Mouse (Mus musculus): ENCODE data around the gene Gm12695. TPM values are rescaled to one million over a fixed set of nuclear protein-coding genes. Genes with fewer than 3 reads are reported as not detected.

The Gm12695 gene
- total and polyA plus RNA-seq, 2 experiments: not detected

GRCm38 (mm10) chr4:96740472-96740871 lies 44.5 kb downstream of the Gm12695 start:
- TF ChIP-seq CTCF (IDR thresholded peaks at IDR 0.05; ENCODE audit: low read depth, low read length) (no peak), POLR2A (IDR thresholded peaks at IDR 0.05; ENCODE audit: extremely low read depth, insufficient read depth, low read length) (no peak)
- H3K79me2 ChIP-seq (ENCODE audit: control insufficient read depth, insufficient read depth, low read length): no peaks in the 10 kb centered on the region
- no peak for DNase-seq (ENCODE audit: extremely low read depth, low read depth, low spot score)
- H3K36me3 ChIP-seq (ENCODE audit: control insufficient read depth, insufficient read depth, low read length): no peaks in the 10 kb centered on the region
- no peak overlapping the region for H3K9ac ChIP-seq (ENCODE audit: low read depth, low read length)
- no peak overlapping the region for H3K27ac ChIP-seq (replicated peaks; ENCODE audit: insufficient read depth, low read depth, low read length)
- WGBS: 84% methylated on average over 3 of the region's 3 CpGs
- no peak overlapping the region for H3K4me3 ChIP-seq (ENCODE audit: insufficient read depth, low read depth, low read length)
- no peaks in the 10 kb centered on the region for H3K4me1 ChIP-seq (ENCODE audit: control insufficient read depth, insufficient read depth, low read length)
- no peaks in the 10 kb centered on the region for H3K27me3 ChIP-seq (ENCODE audit: control insufficient read depth, insufficient read depth, low read length)

GRCm38 (mm10) chr4:96729256-96729655 lies 55.7 kb downstream of the Gm12695 start:
- H3K27ac ChIP-seq (replicated peaks; ENCODE audit: insufficient read depth, low read depth, low read length): no peak overlapping the region
- no peaks in the 10 kb centered on the region for H3K36me3 ChIP-seq (ENCODE audit: control insufficient read depth, insufficient read depth, low read length)
- H3K27me3 ChIP-seq (ENCODE audit: control insufficient read depth, insufficient read depth, low read length): no peaks in the 10 kb centered on the region
- no peak overlapping the region for H3K4me3 ChIP-seq (ENCODE audit: insufficient read depth, low read depth, low read length)
- H3K4me1 ChIP-seq (ENCODE audit: control insufficient read depth, insufficient read depth, low read length): no peaks in the 10 kb centered on the region
- DNase-seq (ENCODE audit: extremely low read depth, low read depth, low spot score): no peak
- TF ChIP-seq CTCF (IDR thresholded peaks at IDR 0.05; ENCODE audit: low read depth, low read length): no peak
- TF ChIP-seq POLR2A (IDR thresholded peaks at IDR 0.05; ENCODE audit: extremely low read depth, insufficient read depth, low read length): no peak
- no peak overlapping the region for H3K9ac ChIP-seq (ENCODE audit: low read depth, low read length)
- H3K79me2 ChIP-seq (ENCODE audit: control insufficient read depth, insufficient read depth, low read length): no peaks in the 10 kb centered on the region
- WGBS: 75% methylated on average over 4 of the region's 4 CpGs

GRCm38 (mm10) chr4:96728211-96728610 lies 56.8 kb downstream of the Gm12695 start:
- 66% methylated on average over 3 of the region's 3 CpGs for WGBS
- H3K36me3 ChIP-seq (ENCODE audit: control insufficient read depth, insufficient read depth, low read length): no peaks in the 10 kb centered on the region
- H3K9ac ChIP-seq (ENCODE audit: low read depth, low read length): no peak overlapping the region
- TF ChIP-seq POLR2A (IDR thresholded peaks at IDR 0.05; ENCODE audit: extremely low read depth, insufficient read depth, low read length): no peak
- no peak for TF ChIP-seq CTCF (IDR thresholded peaks at IDR 0.05; ENCODE audit: low read depth, low read length)
- DNase-seq (ENCODE audit: extremely low read depth, low read depth, low spot score): no peak
- no peak overlapping the region for H3K4me3 ChIP-seq (ENCODE audit: insufficient read depth, low read depth, low read length)
- no peak overlapping the region for H3K27ac ChIP-seq (replicated peaks; ENCODE audit: insufficient read depth, low read depth, low read length)
- H3K27me3 ChIP-seq (ENCODE audit: control insufficient read depth, insufficient read depth, low read length): no peaks in the 10 kb centered on the region
- H3K4me1 ChIP-seq (ENCODE audit: control insufficient read depth, insufficient read depth, low read length): no peaks in the 10 kb centered on the region
- no peaks in the 10 kb centered on the region for H3K79me2 ChIP-seq (ENCODE audit: control insufficient read depth, insufficient read depth, low read length)

DNA sequence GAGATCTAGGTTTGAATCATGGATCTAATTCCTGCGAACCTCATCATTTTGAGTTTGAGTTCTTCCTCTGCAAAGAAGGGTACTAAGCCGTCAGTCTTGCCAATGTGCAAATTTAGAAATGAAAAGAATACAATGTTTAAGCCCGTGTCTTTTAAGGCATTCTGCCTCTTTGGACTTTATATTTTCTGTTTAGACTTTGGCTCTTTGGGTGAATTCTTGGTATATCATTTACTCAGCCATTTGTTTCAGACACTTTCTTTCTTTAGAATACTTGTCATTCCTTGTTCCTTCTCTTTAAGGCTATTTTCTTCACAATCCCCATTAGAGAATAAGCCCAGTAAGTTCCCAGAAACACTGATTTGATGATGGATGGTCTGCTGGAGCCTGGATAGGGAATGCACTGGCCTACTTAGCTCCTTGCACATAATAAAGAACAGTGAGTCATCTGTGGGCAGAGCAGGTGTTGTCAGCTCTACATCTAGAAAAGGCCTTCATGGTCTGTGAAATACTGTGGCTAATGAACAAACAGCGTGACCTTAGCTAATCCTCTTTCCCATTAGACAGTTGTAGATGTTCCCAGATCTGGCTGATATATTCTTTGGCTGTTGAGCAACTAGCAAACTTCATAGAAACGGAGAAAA lies 59.5 kb downstream of the Gm12695 start:
- WGBS: 66% methylated on average over 5 of the region's 5 CpGs

DNA sequence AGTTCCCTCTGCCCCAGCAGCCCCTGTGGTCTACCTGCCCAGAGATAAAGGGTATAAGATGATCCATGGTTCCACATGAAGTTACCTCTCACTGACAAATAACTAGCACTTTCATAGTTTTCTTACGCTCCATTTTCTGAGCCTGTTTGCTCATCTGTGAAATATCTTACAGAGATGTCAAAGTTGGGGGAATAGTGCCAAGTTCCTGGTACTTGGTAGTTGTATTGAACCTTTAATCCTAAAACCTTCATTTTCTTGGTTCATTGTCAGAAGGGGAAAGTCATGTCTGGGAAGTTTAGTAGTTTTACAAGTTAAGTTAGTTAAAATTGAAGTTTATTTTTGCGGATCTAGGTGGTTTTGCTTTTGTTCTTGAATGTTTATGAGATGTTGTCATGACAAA lies 62.7 kb downstream of the Gm12695 start:
- Histone ChIP-seq H3K36me3 (ENCODE audit: control insufficient read depth, insufficient read depth, low read length) (no peaks in the 10 kb centered on the region), H3K9ac (ENCODE audit: low read depth, low read length) (no peak overlapping the region), H3K79me2 (ENCODE audit: control insufficient read depth, insufficient read depth, low read length) (no peaks in the 10 kb centered on the region), H3K4me1 (ENCODE audit: control insufficient read depth, insufficient read depth, low read length) (no peaks in the 10 kb centered on the region), H3K4me3 (ENCODE audit: insufficient read depth, low read depth, low read length) (no peak overlapping the region), H3K27me3 (ENCODE audit: control insufficient read depth, insufficient read depth, low read length) (no peaks in the 10 kb centered on the region), H3K27ac (replicated peaks; ENCODE audit: insufficient read depth, low read depth, low read length) (no peak overlapping the region)
- DNase-seq (ENCODE audit: extremely low read depth, low read depth, low spot score): no peak
- WGBS: 83% methylated on average over 2 of the region's 2 CpGs
- TF ChIP-seq CTCF (IDR thresholded peaks at IDR 0.05; ENCODE audit: low read depth, low read length) (no peak), POLR2A (IDR thresholded peaks at IDR 0.05; ENCODE audit: extremely low read depth, insufficient read depth, low read length) (no peak)

More for the DNA sequence above, 59.5 kb downstream of the Gm12695 start:
- H3K79me2 ChIP-seq (ENCODE audit: control insufficient read depth, insufficient read depth, low read length): no peaks in the 10 kb centered on the region
- no peaks in the 10 kb centered on the region for H3K36me3 ChIP-seq (ENCODE audit: control insufficient read depth, insufficient read depth, low read length)
- H3K9ac ChIP-seq (ENCODE audit: low read depth, low read length): no peak overlapping the region
- no peaks in the 10 kb centered on the region for H3K27me3 ChIP-seq (ENCODE audit: control insufficient read depth, insufficient read depth, low read length)
- TF ChIP-seq CTCF (IDR thresholded peaks at IDR 0.05; ENCODE audit: low read depth, low read length) (no peak), POLR2A (IDR thresholded peaks at IDR 0.05; ENCODE audit: extremely low read depth, insufficient read depth, low read length) (no peak)
- no peaks in the 10 kb centered on the region for H3K4me1 ChIP-seq (ENCODE audit: control insufficient read depth, insufficient read depth, low read length)
- H3K4me3 ChIP-seq (ENCODE audit: insufficient read depth, low read depth, low read length): no peak overlapping the region
- no peak for DNase-seq (ENCODE audit: extremely low read depth, low read depth, low spot score)
- H3K27ac ChIP-seq (replicated peaks; ENCODE audit: insufficient read depth, low read depth, low read length): no peak overlapping the region
